Mouse (Mus musculus) central nervous system, embryonic 11.5 days (tissue): ENCODE results near the gene Tgds. TPM values are rescaled to one million over a fixed set of nuclear protein-coding genes. Genes with fewer than 3 reads are reported as not detected.

Experiments
- polyA plus RNA-seq: library from polyadenylated mRNA; depleted of rRNA; stranded (reverse); fragments of >200 nt; gene quantifications from 2 replicates; pipeline ENCODE4 v1.2.3, GENCODE M21; 2012; rRNA removed

The Tgds gene
- polyA plus RNA-seq, result 23.1 and 32.1 TPM in 2 replicates

DNA sequence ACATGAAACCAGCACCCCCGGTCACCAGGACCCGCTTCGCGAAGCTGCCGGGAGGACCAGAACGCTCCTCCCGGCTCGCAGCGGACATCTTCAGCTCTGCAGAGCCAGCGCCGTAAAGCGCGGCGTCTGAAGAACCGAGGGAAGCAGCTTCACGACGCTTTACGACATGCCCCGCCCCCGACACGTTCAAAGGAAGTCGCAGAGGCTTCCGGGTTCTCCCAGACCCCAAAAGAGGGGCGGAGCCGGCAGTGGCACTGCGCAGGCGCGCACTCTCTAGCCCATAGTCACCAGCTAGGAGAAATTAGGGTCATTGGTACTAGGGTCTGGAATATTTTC, at the start of gene Tgds:
Tgds (minus strand) TSS at position 114 of the 336 bp plus-strand sequence.

GRCm38 (mm10) chr14:118136744-118137452, 4.3 kb upstream of the Tgds start, which contains the start of gene Gpr180:
TSS of gene Gpr180 (plus strand) at chr14:118137158.

Other genes starting within 250 kb of the Tgds start
- 4.0 and 4.2 TPM in 2 replicates for gene Dct, start 80.5 kb downstream of the Tgds start, polyA plus RNA-seq
- 16.3 and 25.9 TPM in 2 replicates for gene Gpr180, start 4.4 kb upstream of the Tgds start, polyA plus RNA-seq
- gene Sox21, start 104.3 kb upstream of the Tgds start, polyA plus RNA-seq, result 17.6 and 35.6 TPM in 2 replicates
- not detected in 2 replicates for gene Gm9376, start 134.2 kb upstream of the Tgds start, polyA plus RNA-seq